Mouse (Mus musculus) kidney, postnatal 10 days (tissue): Measurements from ENCODE around the gene Prss37.
A peak's percentile ranks its signal among the peaks of the same experiment; 100 is the strongest.

ENCODE experiments used
- DNase-seq: peaks from one replicate; pipeline ENCODE4 v3.0.0; 2021; ENCODE audit warnings: mixed read lengths

Prss37 gene

GRCm38 (mm10) chr6:40519408-40519807 is at the start of gene Prss37:
Prss37 (minus strand) TSS chr6:40519508.
- DNase-seq = no peak

DNA sequence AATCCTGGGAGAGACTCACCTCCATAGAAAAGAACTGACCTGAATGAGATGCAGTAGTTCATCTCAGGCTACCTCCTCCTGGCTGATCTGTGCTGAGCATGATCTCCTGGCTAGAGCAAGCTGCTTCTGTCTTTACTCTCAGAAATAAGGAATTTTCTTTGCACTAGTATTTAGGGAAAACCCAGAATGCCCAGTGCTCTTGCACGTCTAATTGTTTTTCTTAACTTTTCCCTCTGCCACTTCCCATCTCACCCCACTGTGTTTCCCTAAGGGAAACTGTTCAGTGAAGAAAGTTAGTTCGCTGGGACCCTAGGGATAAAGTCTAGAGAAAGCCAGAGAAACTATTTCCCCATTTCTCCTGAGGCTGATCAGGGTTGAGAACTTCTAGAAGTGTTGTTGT is 35.6 kb upstream of the Prss37 start, which contains the start of gene Olfr461:
Olfr461 (minus strand) TSS at position 101 of the 400 bp plus-strand sequence.
- DNase-seq = no peak

DNA sequence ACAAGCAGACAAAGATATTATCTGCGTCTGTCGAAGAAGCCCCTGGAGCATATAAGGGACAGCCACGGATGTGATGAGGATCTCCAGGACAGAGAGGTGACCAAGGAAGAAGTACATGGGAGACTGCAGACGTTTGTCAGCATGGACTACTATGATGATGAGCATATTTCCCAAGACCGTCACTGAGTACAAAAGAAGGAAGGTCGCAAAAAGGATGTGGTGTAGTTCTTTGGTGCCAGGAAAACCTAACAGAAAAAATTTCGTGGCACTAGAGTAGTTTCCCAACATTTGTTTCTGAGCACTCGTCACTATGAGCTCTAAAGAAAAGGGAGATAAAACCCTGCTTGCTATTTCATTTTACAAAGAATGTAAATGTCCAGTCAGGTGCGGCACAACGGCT is 25.4 kb upstream of the Prss37 start:
- no peak for DNase-seq

DNA sequence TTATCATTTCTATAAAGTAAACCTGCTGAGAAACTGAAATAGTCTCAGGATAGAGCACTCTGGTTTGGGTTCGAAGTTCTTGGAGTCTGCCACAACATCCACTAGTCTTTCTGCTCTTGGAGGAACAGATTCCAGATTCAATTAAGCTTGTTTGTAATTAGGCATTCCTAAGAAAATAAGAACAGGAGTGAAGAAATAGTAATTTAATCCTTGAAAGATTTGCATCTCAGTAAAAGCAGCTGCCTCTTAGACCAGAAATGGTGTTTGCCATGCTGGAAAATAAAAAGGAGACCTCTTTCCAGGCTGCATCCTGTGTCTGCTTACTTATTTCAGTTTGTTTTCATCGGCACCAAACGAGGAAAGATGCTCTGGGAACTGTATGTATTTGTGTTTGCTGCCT is 26.1 kb downstream of the Prss37 start, which contains the start of gene Tas2r108:
Tas2r108 (plus strand) TSS at position 301 of the 400 bp plus-strand sequence.
- DNase-seq = no peak

DNA sequence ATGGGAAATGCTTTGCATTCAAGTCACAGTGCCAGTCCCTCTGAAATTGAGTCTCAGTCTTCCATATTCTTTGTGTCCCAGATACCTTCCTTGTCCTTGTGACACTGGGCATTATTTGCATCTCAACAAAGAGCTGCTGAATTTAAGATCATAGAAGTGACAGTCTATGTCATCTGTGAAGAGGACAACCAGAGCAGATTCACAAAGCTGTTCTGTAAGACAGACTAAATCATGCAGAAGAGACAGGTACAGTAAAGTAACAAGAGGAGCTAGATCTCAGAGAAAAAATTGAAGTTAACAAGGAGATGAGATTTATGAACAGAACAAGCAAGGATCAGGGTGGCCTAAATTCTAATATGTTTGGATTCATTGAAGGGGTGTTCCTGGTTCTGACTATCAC is 28.4 kb downstream of the Prss37 start, which contains the start of gene Tas2r137:
Tas2r137 (plus strand) TSS at position 301 of the 400 bp plus-strand sequence.
- DNase-seq = no peak

GRCm38 (mm10) chr6:40482318-40482717 is 37.0 kb downstream of the Prss37 start:
- DNase-seq = no peak

- no peak for DNase-seq
Measured at GRCm38 (mm10) chr6:40479705-40480104, 39.6 kb downstream of the Prss37 start.

- DNase-seq = no peak
Measured at GRCm38 (mm10) chr6:40476132-40476531, 43.2 kb downstream of the Prss37 start.

- DNase-seq = no peak
Measured at GRCm38 (mm10) chr6:40471720-40472010, 47.6 kb downstream of the Prss37 start.

DNA sequence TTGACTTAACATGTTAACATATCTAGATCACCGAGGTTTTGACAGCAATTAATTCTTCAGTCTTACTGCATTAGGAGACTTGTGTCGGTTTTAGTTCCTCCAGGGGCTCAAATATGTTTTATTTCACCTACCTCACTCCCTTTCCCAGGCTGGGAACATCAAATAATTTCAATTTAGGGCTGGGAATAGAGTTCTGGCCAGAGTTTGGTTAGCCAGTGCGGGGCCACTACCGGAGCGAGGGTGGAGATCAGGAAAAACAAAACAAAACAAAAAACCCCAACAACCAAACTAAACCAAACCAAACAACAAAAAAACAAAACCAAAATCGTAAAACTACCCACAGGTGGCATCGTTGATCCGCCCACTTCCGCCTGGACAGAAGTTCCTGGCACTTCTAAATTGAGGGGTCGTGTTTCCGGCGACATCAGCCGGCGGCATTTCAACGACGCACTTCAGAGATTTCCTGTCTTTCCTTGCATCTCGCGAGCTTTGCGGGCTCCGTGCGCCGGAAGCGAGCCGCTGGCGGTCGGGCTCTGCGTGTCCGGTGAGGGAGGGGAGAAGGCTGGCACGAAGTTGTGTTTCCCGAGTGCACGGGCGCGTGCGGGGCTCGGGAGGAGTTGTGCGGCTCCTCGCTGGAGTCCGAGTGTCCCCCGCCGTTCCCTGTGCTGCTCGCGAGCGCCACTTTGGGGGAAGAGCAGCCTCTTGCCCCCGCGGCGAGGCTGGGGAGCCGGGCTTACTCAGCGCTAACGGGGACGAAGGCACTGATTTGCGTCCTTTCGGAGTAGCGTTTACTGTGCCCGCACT is 48.2 kb downstream of the Prss37 start, which contains the start of gene Ssbp1:
Ssbp1 (plus strand) TSS at position 437 of the 804 bp plus-strand sequence.
- DNase-seq = peak; percentile 95

GRCm38 (mm10) chr6:40465710-40466109 is 53.6 kb downstream of the Prss37 start:
- DNase-seq = peak; percentile 17
